Mouse (Mus musculus): ENCODE data around the gene Sf3a1.

The Sf3a1 gene

DNA sequence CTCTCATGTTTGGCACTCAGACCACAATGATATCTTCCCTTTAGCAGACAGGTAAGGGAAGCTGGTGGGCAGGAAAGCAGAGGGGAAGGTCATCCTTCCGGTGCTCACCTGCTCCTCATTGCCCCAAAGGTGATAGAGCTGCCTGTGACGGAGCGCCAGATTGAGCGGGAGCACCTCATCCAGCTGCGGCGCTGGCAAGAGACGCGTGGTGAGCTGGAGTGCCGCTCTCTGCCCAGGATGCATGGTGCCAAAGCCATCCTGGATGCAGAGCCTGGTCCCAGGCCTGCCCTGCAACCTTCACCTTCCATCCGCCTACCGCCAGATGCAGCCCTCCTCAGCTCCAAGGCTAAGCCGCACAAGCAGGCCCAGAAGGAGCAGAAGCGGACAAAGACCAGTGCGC lies 54.4 kb downstream of the Sf3a1 start:
- no peak for DNase-seq (ENCODE audit: low read depth in 1 of 2, low spot score in 2 of 2)

DNA sequence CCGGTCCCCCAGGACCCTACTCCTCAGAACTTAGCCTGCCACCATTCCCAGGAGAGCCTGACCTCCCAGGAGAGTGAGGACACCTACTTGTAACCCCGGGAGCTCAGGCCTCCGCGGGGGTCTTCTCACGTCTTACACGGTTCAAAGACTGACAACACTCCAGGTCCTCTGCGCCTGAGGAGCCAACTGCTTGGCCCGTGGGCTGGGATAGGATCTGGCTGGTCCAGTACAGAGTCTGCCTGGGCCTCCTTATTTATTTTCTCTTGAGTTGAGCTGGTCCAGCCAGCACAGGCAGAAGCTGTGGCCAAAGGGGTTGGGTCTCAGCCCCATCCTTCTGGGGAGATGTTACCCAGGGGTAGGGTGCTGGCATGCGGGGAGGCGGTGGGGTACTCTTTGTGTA lies 54.9 kb downstream of the Sf3a1 start:
- no peak for DNase-seq (ENCODE audit: low read depth in 1 of 2, low spot score in 2 of 2)

DNA sequence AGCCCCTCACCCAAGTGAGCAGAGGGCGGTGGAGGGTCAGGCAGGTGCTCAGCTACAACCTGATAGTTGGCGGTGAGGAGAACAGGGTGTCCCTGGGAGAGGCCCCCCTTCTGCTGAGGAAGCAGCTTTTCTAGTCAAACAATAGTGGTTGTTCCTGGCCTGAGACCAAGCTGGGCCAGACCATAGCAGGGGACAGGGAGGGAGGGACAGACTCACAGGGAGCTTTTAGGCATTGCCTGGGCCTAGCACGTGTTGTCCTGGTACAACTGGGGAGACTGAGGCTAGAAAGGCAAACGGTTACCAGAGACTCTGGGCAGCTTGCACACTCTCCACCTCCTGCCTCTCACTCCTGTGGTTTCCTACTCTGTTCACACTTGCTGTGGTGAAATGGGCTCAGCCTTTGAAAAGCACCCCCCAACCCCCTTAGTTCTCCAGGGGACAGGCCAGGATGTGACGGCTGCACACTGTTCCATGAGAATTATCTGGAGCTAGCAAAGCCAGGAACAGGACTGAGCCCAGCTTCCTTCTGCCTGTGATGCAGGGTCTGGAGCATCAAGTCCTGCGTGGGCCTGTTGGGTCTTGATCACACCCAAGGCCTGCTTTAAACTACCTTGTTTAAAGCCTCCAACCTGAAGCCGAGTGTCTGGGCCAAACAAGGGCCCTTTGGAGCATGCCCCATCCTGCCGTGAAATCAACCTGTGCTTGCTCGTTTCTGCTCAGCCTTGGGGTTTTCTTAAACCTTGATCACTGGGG lies 56.3 kb downstream of the Sf3a1 start:
- DNase-seq (ENCODE audit: low read depth in 1 of 2, low spot score in 2 of 2), result no peak

DNA sequence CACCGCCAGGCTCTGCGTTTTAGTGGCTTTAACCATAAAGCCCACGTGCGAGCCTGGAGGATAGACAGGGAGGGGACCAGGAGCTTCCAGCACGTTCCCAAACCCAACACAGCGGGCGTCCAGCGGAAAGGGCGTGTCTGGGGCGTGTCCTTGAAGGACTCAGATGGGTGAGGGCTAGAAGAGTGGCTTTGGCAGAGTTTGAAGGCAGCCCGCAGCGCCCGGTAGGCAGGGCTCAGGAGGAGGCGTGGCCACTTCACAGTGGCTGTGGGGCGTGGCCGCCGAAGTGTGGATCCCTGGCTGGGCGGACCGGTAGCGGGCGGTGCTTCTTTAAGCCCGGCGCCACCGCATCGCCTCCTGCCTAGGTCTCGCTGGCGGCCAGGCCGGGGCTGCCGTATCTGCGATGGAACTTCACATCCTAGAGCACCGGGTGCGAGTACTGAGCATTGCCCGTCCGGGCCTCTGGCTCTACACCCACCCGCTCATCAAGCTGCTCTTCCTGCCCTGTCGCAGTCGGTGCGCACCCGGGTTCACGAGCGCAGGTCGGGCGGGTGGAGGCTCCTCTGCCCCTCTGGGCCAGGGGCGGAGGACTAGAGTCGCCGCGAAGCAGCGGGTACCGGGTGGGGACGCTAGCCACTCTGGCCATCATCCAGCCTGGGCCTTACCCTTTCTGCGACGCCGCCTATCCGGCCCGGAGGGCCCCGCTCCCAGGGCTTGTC lies 57.9 kb downstream of the Sf3a1 start, which contains the start of gene Castor1:
Gene Castor1 (plus strand): TSS at position 312 of the 716 bp plus-strand sequence.
- peak in 1 of 2 experiments; percentile 73 for DNase-seq (ENCODE audit: low read depth in 1 of 2, low spot score in 2 of 2)

DNA sequence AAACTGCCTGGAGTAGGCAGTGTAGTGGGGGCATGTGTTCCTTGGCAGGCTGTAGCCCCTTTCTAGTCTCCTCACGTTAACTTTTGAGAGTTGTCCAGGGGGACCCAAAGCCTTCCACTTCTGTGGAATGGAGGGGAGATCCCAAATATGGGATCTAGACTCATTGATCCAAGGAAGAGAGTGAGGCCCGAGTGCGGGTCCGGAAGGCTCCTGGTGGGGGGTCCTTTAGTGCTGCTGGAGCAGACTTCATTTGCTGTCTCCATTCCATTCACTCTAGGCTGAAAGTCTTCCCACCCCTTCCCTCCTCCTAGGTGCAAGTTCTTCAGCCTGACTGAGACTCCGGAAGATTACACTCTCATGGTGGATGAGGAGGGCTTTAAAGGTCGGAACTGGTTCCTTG lies 58.5 kb downstream of the Sf3a1 start:
- no peak for DNase-seq (ENCODE audit: low read depth in 1 of 2, low spot score in 2 of 2)

DNA sequence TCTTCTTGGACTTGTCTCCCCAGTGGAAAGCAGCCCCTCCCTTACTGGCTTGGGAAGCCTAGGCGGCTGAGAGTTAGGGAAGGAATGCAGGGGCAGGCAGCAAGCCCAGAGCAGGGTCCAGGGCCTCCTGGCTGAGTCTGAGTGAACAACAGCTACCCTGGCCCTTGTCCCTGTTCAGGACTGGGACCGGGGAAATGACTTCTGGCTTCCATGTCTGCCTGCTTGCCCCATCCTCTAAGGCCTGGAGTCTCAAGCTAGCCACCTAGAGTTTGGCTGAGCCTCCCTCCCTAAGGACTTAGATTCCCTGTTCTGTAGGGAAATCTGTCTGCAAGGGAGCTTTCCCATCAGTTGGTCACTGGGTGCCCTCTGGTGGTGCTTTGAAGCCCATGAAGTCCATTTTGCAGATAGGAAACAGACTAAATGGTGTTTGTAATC lies 59.2 kb downstream of the Sf3a1 start:
- no peak for DNase-seq (ENCODE audit: low read depth in 1 of 2, low spot score in 2 of 2)

DNA sequence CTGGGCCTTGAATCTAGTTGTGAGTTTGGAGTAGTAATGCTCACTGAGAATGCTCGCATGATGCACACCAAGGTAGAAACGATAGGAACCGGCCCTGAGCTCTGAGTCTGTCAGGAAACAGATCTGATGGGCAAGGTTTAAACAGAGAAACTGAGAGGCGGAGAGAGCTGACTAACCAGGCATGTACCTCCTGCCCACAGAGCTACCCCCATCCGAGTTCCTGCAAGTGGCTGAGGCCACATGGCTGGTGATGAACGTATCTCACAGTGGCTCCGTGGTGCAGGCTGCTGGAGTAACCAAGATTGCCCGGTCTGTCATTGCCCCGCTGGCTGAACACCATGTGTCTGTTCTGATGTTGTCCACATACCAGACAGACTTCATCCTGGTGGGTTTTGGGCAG lies 59.8 kb downstream of the Sf3a1 start:
- DNase-seq (ENCODE audit: low read depth in 1 of 2, low spot score in 2 of 2), result no peak

DNA sequence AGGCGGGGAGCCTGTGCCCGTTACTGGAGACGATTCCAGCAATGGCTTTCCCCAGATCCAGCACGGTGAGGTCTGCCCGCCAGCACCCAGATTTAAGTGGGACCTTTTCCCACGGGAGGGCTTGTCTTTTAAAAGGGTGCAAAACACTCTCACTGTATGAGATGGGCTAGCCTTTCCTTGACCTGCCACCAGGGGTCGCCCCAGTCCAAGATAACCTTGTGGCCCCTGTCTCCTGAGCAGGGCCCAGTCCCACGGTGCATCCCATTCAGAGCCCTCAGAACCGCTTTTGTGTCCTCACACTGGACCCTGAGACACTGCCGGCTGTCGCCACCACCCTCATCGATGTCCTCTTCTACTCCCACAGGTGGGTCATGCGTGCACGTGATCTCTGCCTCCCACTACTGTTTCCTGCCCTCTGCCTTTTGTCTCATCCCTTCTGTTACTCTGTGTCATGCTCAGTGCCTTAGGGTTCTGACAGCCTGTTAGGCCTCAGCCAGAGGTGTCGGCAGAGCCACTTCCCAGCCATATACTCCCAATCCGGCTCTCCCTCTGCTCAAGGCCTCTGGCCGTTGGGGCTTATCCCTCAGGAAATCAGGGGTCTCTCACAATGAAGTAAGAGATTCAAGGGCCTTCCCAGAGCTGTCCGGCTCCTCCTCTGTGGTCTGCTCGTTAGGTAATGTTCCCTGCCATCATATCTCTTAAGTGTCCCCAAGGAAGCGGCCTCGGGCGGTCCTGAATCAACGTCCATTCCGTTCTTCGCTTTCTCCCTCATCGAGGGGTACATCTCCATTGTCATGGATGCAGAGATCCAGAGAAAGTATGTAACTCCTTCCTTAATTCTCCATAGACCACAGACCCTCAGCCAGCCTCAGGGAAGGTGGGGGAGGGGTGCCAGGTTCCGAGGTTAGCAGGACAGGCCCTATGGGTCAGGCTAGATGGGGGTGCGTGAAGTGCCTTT lies 60.6 kb downstream of the Sf3a1 start:
- DNase-seq (ENCODE audit: low read depth in 1 of 2, low spot score in 2 of 2), result peak in 1 of 2 experiments; percentile 81

DNA sequence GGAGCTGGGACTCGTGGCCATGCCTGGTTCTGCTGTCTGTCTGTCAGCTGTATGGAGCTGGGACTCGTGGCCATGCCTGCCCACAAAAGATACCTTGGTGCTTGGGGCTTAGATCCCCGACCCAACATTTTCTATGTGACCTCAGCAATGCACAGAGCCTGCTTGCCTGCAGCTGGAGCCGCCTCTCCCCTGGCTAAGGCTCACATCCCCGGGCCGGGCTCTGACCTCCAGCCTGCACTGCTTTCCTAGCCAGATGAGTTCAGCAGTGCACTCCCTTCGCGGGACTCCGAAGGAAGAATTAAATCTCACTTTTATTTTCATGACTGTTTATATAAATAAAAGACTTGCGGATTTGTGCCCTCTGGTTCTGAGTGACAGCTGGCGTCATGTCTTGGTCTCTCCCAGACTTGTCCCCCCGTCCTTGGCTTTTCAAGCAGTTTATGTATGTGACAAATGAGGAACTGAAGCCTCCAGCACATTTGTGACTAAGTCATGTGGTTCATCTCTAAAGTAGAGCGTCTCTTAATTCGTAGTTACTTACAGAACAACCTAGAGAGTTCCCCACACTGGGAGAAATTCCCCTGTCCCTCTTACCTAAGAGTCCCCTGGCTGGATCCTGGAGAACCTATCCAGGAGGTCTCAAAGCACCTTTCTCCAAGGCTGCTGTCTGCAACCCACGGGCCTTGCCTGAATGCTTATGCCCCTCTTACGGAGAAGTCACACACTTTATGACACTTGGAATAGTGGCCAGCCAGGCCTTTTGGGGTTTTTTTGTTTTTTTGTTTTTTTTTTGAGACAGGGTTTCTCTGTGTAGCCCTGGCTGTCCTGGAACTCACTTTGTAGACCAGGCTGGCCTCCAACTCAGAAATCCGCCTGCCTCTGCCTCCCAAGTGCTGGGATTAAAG lies 62.1 kb downstream of the Sf3a1 start:
- peak in 1 of 2 experiments; percentile 30 for DNase-seq (ENCODE audit: low read depth in 1 of 2, low spot score in 2 of 2)

DNA sequence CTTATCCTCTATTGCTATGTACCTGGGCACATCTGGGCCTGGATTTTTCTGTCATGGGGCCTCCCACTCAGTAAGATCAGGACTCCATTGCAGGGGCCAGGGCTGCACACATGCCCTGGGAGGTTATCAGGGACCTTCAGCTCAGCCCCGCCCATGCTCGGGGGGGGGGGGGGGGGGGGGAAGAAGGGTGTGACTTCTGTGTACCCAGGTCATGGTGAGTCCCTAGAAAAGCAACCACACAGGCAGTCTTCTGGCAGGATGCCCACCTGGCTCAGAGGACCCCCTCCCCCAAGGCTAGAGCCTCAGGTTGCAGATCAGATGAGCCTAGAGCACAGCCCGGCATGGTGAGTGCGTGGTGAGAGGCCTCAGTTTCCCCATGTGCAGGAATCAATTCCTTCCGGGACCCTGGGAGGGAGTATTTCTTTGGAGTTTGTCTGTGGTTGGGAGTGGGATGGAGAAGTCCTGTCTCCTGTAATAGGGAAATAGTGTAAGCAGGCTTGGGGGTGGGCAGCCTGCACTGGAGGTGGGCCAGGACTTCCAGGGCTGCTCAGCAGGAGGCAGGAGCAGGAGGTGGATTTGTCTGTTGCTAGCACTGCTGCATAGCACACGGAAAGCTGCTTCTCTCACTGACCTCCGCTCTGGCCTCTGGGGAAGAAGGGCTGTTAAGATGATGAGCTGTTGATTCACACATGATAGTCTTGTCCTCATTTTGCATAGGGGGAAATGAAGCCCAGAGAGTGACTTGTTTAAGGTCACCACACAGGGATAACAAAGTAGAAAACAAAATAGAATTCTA lies 63.4 kb downstream of the Sf3a1 start:
- no peak for DNase-seq (ENCODE audit: low read depth in 1 of 2, low spot score in 2 of 2)

DNA sequence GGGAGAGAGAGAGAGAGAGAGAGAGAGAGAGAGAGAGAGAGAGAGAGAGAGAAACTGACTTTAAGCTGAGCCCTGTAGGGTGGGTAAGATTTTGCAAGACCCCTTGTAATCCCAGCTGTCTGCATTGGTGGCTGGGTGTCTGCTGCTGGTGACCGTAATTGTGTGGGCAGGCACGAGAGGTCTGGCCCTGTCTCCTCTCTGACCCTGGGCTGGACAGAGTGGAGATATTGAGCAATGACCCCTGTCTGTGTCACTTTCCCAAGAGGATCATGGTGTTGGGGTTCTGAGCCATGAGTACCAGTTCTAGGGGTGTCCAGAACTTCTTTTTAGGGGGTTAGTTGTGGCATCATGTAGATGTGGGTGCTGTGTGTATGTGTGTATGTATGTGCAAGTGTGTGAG lies 64.1 kb downstream of the Sf3a1 start:
- DNase-seq (ENCODE audit: low read depth in 1 of 2, low spot score in 2 of 2), result no peak

DNA sequence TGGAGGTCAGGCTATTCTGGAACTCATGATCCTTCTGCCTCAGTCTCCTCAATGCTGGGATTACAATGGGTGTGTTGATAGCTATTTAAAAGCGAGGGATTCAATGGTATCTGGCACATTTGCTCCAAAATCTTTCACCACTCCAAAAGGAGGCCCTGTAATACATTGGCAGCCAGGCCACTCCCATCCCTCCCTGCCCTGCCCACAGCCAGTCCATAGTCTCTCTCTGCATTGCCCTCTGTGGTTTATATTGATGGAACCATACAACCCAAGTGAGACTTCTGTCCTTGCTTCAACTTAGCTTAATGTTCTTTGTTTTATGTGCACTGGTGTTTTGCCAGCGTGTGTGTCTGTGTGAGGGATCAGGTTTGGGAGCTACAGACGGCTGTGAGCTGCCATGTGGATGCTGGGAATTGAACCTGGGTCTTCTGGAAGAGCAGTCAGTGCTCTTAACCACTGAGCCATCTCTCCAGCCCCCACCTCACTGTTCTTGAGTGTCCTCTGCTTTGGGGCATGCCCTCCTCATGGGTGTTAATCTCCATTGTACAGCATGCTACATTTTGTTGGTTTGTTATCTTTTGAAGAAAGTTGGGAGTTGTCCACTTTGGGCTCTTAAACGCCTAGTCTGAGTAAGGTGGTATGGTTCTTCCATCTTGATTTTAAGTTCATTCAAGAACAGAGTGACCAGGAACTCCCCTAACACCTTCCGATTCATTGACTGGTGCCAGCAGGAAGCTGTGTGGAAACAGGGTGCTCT lies 66.6 kb downstream of the Sf3a1 start:
- DNase-seq (ENCODE audit: low read depth in 1 of 2, low spot score in 2 of 2), result no peak

DNA sequence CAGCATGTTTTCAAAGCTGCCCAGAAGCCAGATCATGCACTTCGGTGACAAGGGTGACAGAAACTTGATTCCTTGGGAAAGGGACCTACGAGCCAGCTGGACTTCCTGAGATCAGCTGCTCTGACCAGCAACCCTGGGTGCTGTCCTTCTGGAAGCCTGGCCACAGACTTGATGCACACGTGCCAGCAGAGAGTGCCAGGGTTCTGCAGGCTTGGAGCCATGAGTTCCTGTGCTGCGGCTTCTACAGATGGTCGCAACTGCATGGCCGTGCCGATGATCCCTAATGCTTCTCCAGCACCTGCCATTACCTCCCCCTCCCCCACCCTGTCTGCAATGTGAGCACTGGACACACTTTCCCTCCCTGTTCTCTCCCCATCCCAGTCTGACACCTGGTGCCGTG lies 68.3 kb downstream of the Sf3a1 start:
- DNase-seq (ENCODE audit: low read depth in 1 of 2, low spot score in 2 of 2), result no peak

DNA sequence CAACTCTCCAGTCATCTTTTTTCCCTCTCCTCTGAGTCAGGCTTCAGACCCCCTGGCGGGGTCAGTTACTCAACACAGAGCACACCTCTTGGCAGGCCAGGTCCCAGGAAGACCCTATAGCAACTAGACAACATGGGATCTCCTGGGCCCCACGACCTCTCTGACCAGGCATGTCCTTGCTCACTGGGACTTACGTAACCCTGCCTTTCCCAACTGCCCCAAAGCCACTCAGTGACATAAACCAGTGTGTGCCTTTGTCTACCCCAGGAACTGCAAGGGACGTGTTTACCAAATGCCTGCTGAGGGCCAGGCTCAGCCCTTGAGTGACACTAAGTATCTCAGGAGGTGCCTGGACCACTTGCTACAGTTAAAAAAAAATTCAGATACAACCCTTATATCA lies 69.7 kb downstream of the Sf3a1 start:
- DNase-seq (ENCODE audit: low read depth in 1 of 2, low spot score in 2 of 2), result no peak

DNA sequence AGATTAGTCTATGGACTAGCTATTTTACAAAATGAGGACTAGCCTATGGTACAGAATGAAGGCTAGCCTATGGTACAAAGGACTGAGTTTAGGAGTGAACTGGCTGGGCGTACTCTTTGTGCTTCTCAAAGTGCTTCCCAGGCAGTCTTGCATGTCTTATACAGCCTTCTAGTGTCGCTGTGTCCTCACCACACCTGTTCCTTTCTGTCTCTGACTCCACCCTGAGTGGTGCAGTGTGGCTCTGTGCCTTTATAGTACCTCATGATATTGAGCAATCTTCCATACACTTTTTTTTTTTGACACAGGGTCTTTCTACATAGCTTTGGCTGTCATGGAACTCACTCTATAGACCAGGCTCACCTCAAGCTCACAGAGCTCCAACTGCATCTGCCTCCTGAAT lies 71.3 kb downstream of the Sf3a1 start:
- no peak for DNase-seq (ENCODE audit: low read depth in 1 of 2, low spot score in 2 of 2)

All from monocyte, adult 2 months (primary cell).